Mouse (Mus musculus): ENCODE results near the gene Txnrd2. TPM values are rescaled to one million over a fixed set of nuclear protein-coding genes. Genes with fewer than 3 reads are reported as not detected.

Txnrd2 gene
- total RNA-seq, 4 experiments from 2014 or later: 16.5 to 22.7 (median 19.1) TPM

Other genes with a start within 250 kb of the Txnrd2 start
- gene Ccdc188, start 208.5 kb upstream of the Txnrd2 start, total RNA-seq (2022): not detected
- gene Zdhhc8, start 191.2 kb upstream of the Txnrd2 start, total RNA-seq (2022): 100 to 1,000 TPM; 106 to 125 (median 117) TPM
- 10 to 100 TPM; 45.5 to 57.0 (median 48.8) TPM for gene Trmt2a, start 177.7 kb upstream of the Txnrd2 start, total RNA-seq (2022)
- gene Ranbp1, start 177.7 kb upstream of the Txnrd2 start, total RNA-seq (2022): 10 to 100 TPM; 83.1 to 99.0 (median 90.9) TPM
- gene Gm49776, start 168.1 kb upstream of the Txnrd2 start, total RNA-seq (2022): not detected
- gene Dgcr8, start 137.1 kb upstream of the Txnrd2 start, total RNA-seq (2022): 10 to 100 TPM; 35.5 to 42.7 (median 39.4) TPM
- 100 to 1,000 TPM; 135 to 145 (median 142) TPM for gene Tango2, start 78.3 kb upstream of the Txnrd2 start, total RNA-seq (2022)
- gene Arvcf, start 78.2 kb upstream of the Txnrd2 start, total RNA-seq (2022): 10 to 100 TPM; 34.2 to 42.1 (median 38.2) TPM
- 10 to 100 TPM; 92.9 to 97.2 (median 94.3) TPM for gene Comt, start 468 bp downstream of the Txnrd2 start, total RNA-seq (2022)
- gene Gnb1l, start 72.3 kb downstream of the Txnrd2 start, total RNA-seq (2022): 1 to 10 TPM; 4.9 to 5.7 (median 5.3) TPM
- 1 to 10 TPM; 6.4 to 7.8 (median 7.6) TPM for gene Rtl10, start 72.5 kb downstream of the Txnrd2 start, total RNA-seq (2022)
- gene Tbx1, start 164.3 kb downstream of the Txnrd2 start, total RNA-seq (2022): 1 to 10 TPM; 1.0 to 2.1 (median 1.6) TPM
- gene Gp1bb, start 196.0 kb downstream of the Txnrd2 start, total RNA-seq (2022): 1 to 10 TPM in 1 of 4 experiments, under 1 TPM in 2, not detected in 1; 0.36 to 1.1 (median 0.93) TPM
- 100 to 1,000 TPM; 207 to 234 (median 219) TPM for gene Gm49601, start 200.0 kb downstream of the Txnrd2 start, total RNA-seq (2022)
- gene Sept5, start 203.6 kb downstream of the Txnrd2 start, total RNA-seq (2022): 100 to 1,000 TPM; 759 to 812 (median 777) TPM

Data from left cerebral cortex, adult 8-10 months (tissue).